Mouse (Mus musculus): ENCODE measurements around the gene Jarid2. TPM values are rescaled to one million over a fixed set of nuclear protein-coding genes. Genes with fewer than 3 reads are reported as not detected.

Jarid2 gene
- polyA plus RNA-seq, 1 experiment, result 3.9 TPM

- TF ChIP-seq USF1 (IDR thresholded peaks at IDR 0.05; ENCODE audit: low read depth) (no peak), SRF (IDR thresholded peaks at IDR 0.05; ENCODE audit: control insufficient read depth, insufficient read length, low read depth) (no peak), POLR2AphosphoS2 (IDR thresholded peaks at IDR 0.05; ENCODE audit: insufficient read length, low read depth) (no peak), MYOD1 (IDR thresholded peaks at IDR 0.05; ENCODE audit: control insufficient read depth in 1 of 3, insufficient read length in 2 of 3, low read depth in 2 of 3) (no peak), REST (IDR thresholded peaks at IDR 0.05; ENCODE audit: insufficient read depth, insufficient read length) (no peak), E2F4 (IDR thresholded peaks at IDR 0.05; ENCODE audit: insufficient read depth) (no peak)
- Histone ChIP-seq H3K4me3 (no peak overlapping the region), H3K4me2 (ENCODE audit: low read depth) (no peak overlapping the region), H3K79me2 (ENCODE audit: control insufficient read depth, insufficient read depth) (peaks cover 61% of the 10 kb centered on the region), H3K36me3 (ENCODE audit: control insufficient read depth, insufficient read depth) (no peaks in the 10 kb centered on the region), H3ac (ENCODE audit: control insufficient read depth, insufficient read length) (no peak overlapping the region), H3K27me3 (ENCODE audit: control insufficient read depth, insufficient read depth, insufficient read length) (no peaks in the 10 kb centered on the region)
These were observed 60.7 kb downstream of the Jarid2 start for GRCm38 (mm10) chr13:44789982-44790381.

GRCm38 (mm10) chr13:44792361-44792892 lies 63.2 kb downstream of the Jarid2 start:
- Histone ChIP-seq H3K4me2 (ENCODE audit: low read depth) (no peak overlapping the region), H3K36me3 (ENCODE audit: control insufficient read depth, insufficient read depth) (no peaks in the 10 kb centered on the region), H3K4me3 (no peak overlapping the region), H3K27me3 (ENCODE audit: control insufficient read depth, insufficient read depth, insufficient read length) (no peaks in the 10 kb centered on the region), H3K79me2 (ENCODE audit: control insufficient read depth, insufficient read depth) (peaks cover 65% of the 10 kb centered on the region), H3ac (ENCODE audit: control insufficient read depth, insufficient read length) (no peak overlapping the region)
- no peak for TF ChIP-seq MAX (IDR thresholded peaks at IDR 0.05; ENCODE audit: low read depth)
- no peak for TF ChIP-seq USF1 (IDR thresholded peaks at IDR 0.05; ENCODE audit: low read depth)
- no peak for TF ChIP-seq E2F4 (IDR thresholded peaks at IDR 0.05; ENCODE audit: insufficient read depth)
- no peak for TF ChIP-seq TCF3 (IDR thresholded peaks at IDR 0.05; ENCODE audit: insufficient read length, low read depth)
- TF ChIP-seq POLR2AphosphoS2 (IDR thresholded peaks at IDR 0.05; ENCODE audit: insufficient read length, low read depth), result no peak
- TF ChIP-seq MYOD1 (IDR thresholded peaks at IDR 0.05; ENCODE audit: control insufficient read depth in 1 of 3, insufficient read length in 2 of 3, low read depth in 2 of 3), result no peak
- no peak for TF ChIP-seq REST (IDR thresholded peaks at IDR 0.05; ENCODE audit: insufficient read depth, insufficient read length)
- TF ChIP-seq SRF (IDR thresholded peaks at IDR 0.05; ENCODE audit: control insufficient read depth, insufficient read length, low read depth), result no peak
- no peak for TF ChIP-seq MYOG (IDR thresholded peaks at IDR 0.05; ENCODE audit: control insufficient read depth in 1 of 3, insufficient read depth in 1 of 3, insufficient read length in 2 of 3, low read depth in 2 of 3)
- no peak for TF ChIP-seq TCF12 (IDR thresholded peaks at IDR 0.05; ENCODE audit: insufficient read depth, poor library complexity, severe bottlenecking)
- TF ChIP-seq CEBPB (IDR thresholded peaks at IDR 0.05; ENCODE audit: insufficient read depth, poor library complexity, severe bottlenecking), result no peak

- Histone ChIP-seq H3K36me3 (ENCODE audit: control insufficient read depth, insufficient read depth) (no peaks in the 10 kb centered on the region), H3K4me2 (ENCODE audit: low read depth) (no peak overlapping the region), H3ac (ENCODE audit: control insufficient read depth, insufficient read length) (no peak overlapping the region), H3K79me2 (ENCODE audit: control insufficient read depth, insufficient read depth) (peaks cover 52% of the 10 kb centered on the region), H3K4me3 (no peak overlapping the region), H3K27me3 (ENCODE audit: control insufficient read depth, insufficient read depth, insufficient read length) (no peaks in the 10 kb centered on the region)
- TF ChIP-seq CEBPB (IDR thresholded peaks at IDR 0.05; ENCODE audit: insufficient read depth, poor library complexity, severe bottlenecking) (no peak), E2F4 (IDR thresholded peaks at IDR 0.05; ENCODE audit: insufficient read depth) (no peak), TCF12 (IDR thresholded peaks at IDR 0.05; ENCODE audit: insufficient read depth, poor library complexity, severe bottlenecking) (no peak), TCF3 (IDR thresholded peaks at IDR 0.05; ENCODE audit: insufficient read length, low read depth) (no peak), SRF (IDR thresholded peaks at IDR 0.05; ENCODE audit: control insufficient read depth, insufficient read length, low read depth) (no peak), MAX (IDR thresholded peaks at IDR 0.05; ENCODE audit: low read depth) (no peak), MYOD1 (IDR thresholded peaks at IDR 0.05; ENCODE audit: control insufficient read depth in 1 of 3, insufficient read length in 2 of 3, low read depth in 2 of 3) (no peak), USF1 (IDR thresholded peaks at IDR 0.05; ENCODE audit: low read depth) (no peak), REST (IDR thresholded peaks at IDR 0.05; ENCODE audit: insufficient read depth, insufficient read length) (no peak), POLR2A (IDR thresholded peaks at IDR 0.05; ENCODE audit: insufficient read length, low read depth) (no peak), POLR2AphosphoS2 (IDR thresholded peaks at IDR 0.05; ENCODE audit: insufficient read length, low read depth) (no peak), MYOG (IDR thresholded peaks at IDR 0.05; ENCODE audit: control insufficient read depth in 1 of 3, insufficient read depth in 1 of 3, insufficient read length in 2 of 3, low read depth in 2 of 3) (no peak)
These were observed 66.6 kb downstream of the Jarid2 start for GRCm38 (mm10) chr13:44795891-44796290.

- Histone ChIP-seq H3ac (ENCODE audit: control insufficient read depth, insufficient read length) (no peak overlapping the region), H3K4me2 (ENCODE audit: low read depth) (no peak overlapping the region), H3K4me3 (no peak overlapping the region), H3K27me3 (ENCODE audit: control insufficient read depth, insufficient read depth, insufficient read length) (no peaks in the 10 kb centered on the region), H3K36me3 (ENCODE audit: control insufficient read depth, insufficient read depth) (no peaks in the 10 kb centered on the region), H3K79me2 (ENCODE audit: control insufficient read depth, insufficient read depth) (peaks cover 52% of the 10 kb centered on the region)
- TF ChIP-seq POLR2AphosphoS2 (IDR thresholded peaks at IDR 0.05; ENCODE audit: insufficient read length, low read depth) (no peak), MAX (IDR thresholded peaks at IDR 0.05; ENCODE audit: low read depth) (no peak), TCF3 (IDR thresholded peaks at IDR 0.05; ENCODE audit: insufficient read length, low read depth) (no peak), TCF12 (IDR thresholded peaks at IDR 0.05; ENCODE audit: insufficient read depth, poor library complexity, severe bottlenecking) (no peak), REST (IDR thresholded peaks at IDR 0.05; ENCODE audit: insufficient read depth, insufficient read length) (no peak), USF1 (IDR thresholded peaks at IDR 0.05; ENCODE audit: low read depth) (no peak), POLR2A (IDR thresholded peaks at IDR 0.05; ENCODE audit: insufficient read length, low read depth) (no peak), E2F4 (IDR thresholded peaks at IDR 0.05; ENCODE audit: insufficient read depth) (no peak), CEBPB (IDR thresholded peaks at IDR 0.05; ENCODE audit: insufficient read depth, poor library complexity, severe bottlenecking) (no peak), MYOD1 (IDR thresholded peaks at IDR 0.05; ENCODE audit: control insufficient read depth in 1 of 3, insufficient read length in 2 of 3, low read depth in 2 of 3) (no peak), SRF (IDR thresholded peaks at IDR 0.05; ENCODE audit: control insufficient read depth, insufficient read length, low read depth) (no peak), MYOG (IDR thresholded peaks at IDR 0.05; ENCODE audit: control insufficient read depth in 1 of 3, insufficient read depth in 1 of 3, insufficient read length in 2 of 3, low read depth in 2 of 3) (no peak)
These were observed 67.5 kb downstream of the Jarid2 start for GRCm38 (mm10) chr13:44796775-44797174.
